Mouse (Mus musculus): ENCODE results near the gene Gm21970. TPM values are rescaled to one million over a fixed set of nuclear protein-coding genes. Genes with fewer than 3 reads are reported as not detected.

Gene Gm21970
- not detected in 2 replicates for polyA plus RNA-seq (2015; fragmentation: Nextera tagmentation; extraction: Ambion mirVana)

DNA sequence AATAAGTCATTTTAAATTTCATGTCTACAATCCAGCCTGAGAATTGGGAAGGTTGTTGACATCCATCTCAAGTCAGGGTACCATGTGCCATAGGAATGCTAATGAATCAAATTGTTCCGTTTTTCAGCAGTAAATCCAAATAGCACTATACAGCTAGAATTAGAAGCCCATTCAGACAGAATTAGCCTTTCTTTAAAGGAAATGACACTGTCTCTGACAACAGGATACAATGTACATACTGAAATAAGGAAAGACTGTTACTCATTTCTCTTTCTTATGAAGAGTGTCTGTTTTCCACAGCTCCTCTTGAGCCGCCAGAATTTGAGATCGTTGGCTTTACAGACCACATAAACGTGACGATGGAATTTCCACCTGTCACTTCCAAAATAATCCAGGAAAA, at the start of gene Gm21970:
TSS of gene Gm21970 (plus strand) at position 301 of the 400 bp plus-strand sequence.
- H3K27me3 ChIP-seq (ENCODE audit: control insufficient read depth, insufficient read depth, low read depth, low read length), result no peaks in the 10 kb centered on the region
- no peaks in the 10 kb centered on the region for H3K9me3 ChIP-seq (replicated peaks; ENCODE audit: control insufficient read depth, low read length, poor library complexity, severe bottlenecking)
- peaks cover 22% of the 10 kb centered on the region for H3K36me3 ChIP-seq (ENCODE audit: control insufficient read depth, insufficient read depth, low read length)
- no peak within 1 kb of the TSS for H3K4me3 ChIP-seq (ENCODE audit: low read depth, low read length)
- ATAC-seq, result no peak
- H3K9ac ChIP-seq (ENCODE audit: low read depth, low read length), result no peak within 1 kb of the TSS
- 81% methylated on average over 5 of the region's 5 CpGs for WGBS
- no peak within 1 kb of the TSS for H3K27ac ChIP-seq (ENCODE audit: low read length)
- H3K4me1 ChIP-seq (ENCODE audit: control insufficient read depth, insufficient read depth, low read length), result no peaks in the 10 kb centered on the region
- H3K4me2 ChIP-seq (ENCODE audit: low read length), result no peak within 1 kb of the TSS

DNA sequence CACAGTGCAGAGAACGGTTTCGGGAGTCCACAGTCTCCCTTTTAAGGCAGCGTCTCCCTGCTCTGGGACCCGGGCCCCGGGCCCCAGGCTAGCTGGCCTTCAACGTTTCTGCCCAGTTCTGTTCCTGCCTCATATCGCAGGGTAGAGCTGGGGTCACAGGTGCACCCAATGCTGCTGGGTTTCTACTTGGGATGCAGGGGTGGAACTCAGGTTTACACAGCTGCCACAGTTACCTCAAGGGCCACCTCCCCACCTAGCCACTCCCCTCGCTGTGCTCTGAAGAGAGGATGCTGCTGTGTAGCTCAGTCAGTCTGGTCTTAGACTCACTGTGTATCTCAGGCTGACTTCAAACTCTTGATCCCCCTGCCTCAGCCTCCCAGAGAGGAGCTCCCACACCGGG, 45.0 kb upstream of the Gm21970 start:
- H3K9ac ChIP-seq (ENCODE audit: low read depth, low read length), result no peak overlapping the region
- H3K27ac ChIP-seq (ENCODE audit: low read length), result no peak overlapping the region
- 75% methylated on average over 9 of the region's 9 CpGs for WGBS
- H3K4me1 ChIP-seq (ENCODE audit: control insufficient read depth, insufficient read depth, low read length), result peaks cover 4% of the 10 kb centered on the region; the same call in 1 of the 2 replicates
- no peak for ATAC-seq
- no peak overlapping the region for H3K4me3 ChIP-seq (ENCODE audit: low read depth, low read length)
- no peaks in the 10 kb centered on the region for H3K36me3 ChIP-seq (ENCODE audit: control insufficient read depth, insufficient read depth, low read length)
- H3K9me3 ChIP-seq (replicated peaks; ENCODE audit: control insufficient read depth, low read length, poor library complexity, severe bottlenecking), result no peaks in the 10 kb centered on the region
- no peak overlapping the region for H3K4me2 ChIP-seq (ENCODE audit: low read length)
- peaks cover 8% of the 10 kb centered on the region for H3K27me3 ChIP-seq (ENCODE audit: control insufficient read depth, insufficient read depth, low read depth, low read length)

GRCm38 (mm10) chr16:91347491-91348263, 43.8 kb upstream of the Gm21970 start:
- Histone ChIP-seq H3K4me2 (ENCODE audit: low read length) (peak overlapping the region; percentile 21; the same call in 1 of the 2 replicates), H3K4me1 (ENCODE audit: control insufficient read depth, insufficient read depth, low read length) (peaks cover 4% of the 10 kb centered on the region; the same call in 1 of the 2 replicates), H3K9ac (ENCODE audit: low read depth, low read length) (no peak overlapping the region; the same call in 1 of the 2 replicates), H3K27me3 (ENCODE audit: control insufficient read depth, insufficient read depth, low read depth, low read length) (peaks cover 9% of the 10 kb centered on the region), H3K36me3 (ENCODE audit: control insufficient read depth, insufficient read depth, low read length) (no peaks in the 10 kb centered on the region), H3K9me3 (replicated peaks; ENCODE audit: control insufficient read depth, low read length, poor library complexity, severe bottlenecking) (no peaks in the 10 kb centered on the region), H3K27ac (ENCODE audit: low read length) (no peak overlapping the region), H3K4me3 (ENCODE audit: low read depth, low read length) (no peak overlapping the region)
- 50% methylated on average over 20 of the region's 20 CpGs for WGBS
- no peak for ATAC-seq

GRCm38 (mm10) chr16:91348264-91348565, 43.3 kb upstream of the Gm21970 start:
- ATAC-seq, result no peak
- H3K4me3 ChIP-seq (ENCODE audit: low read depth, low read length), result no peak overlapping the region

DNA sequence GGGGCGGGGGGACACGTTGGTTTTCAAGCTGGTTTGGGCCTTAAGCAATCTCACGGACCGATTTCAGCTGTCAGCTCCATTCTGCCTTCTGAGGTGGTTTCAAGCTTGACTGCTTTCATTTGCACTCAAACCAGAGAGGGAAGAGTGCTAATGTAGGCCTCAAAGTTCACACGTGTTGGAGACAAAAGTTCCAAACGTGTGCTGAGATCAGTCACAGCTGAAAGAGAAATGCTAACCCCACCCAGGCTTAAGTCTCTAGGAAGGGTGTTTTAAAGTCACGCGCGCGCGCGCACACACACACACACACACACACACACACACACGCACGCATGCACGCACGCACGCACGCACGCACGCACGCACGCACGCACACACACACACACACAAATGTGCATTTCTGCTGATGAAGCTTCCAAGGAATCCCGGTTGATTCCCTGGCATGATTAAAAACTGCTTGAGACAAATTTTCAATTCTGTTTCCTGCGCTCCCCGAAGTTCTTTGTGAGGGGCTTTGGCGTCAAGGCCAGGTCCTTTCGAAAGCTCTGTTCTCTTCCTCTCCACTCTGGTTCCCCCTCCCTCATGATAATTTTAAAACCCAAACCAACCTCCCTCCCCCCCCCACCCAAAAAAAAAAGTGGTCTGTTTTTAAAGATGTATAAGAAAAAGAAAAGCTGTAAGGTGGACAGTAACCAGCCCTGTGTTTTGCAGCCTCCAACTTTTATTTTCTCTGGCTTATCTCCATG, 42.8 kb upstream of the Gm21970 start:
- no peak overlapping the region for H3K9ac ChIP-seq (ENCODE audit: low read depth, low read length)
- 55% methylated on average over 24 of the region's 28 CpGs for WGBS
- H3K4me3 ChIP-seq (ENCODE audit: low read depth, low read length), result no peak overlapping the region
- no peaks in the 10 kb centered on the region for H3K9me3 ChIP-seq (replicated peaks; ENCODE audit: control insufficient read depth, low read length, poor library complexity, severe bottlenecking)
- H3K36me3 ChIP-seq (ENCODE audit: control insufficient read depth, insufficient read depth, low read length), result no peaks in the 10 kb centered on the region
- H3K27me3 ChIP-seq (ENCODE audit: control insufficient read depth, insufficient read depth, low read depth, low read length), result peaks cover 15% of the 10 kb centered on the region
- no peak overlapping the region for H3K27ac ChIP-seq (ENCODE audit: low read length)
- no peak for ATAC-seq
- H3K4me1 ChIP-seq (ENCODE audit: control insufficient read depth, insufficient read depth, low read length), result peaks cover 4% of the 10 kb centered on the region; the same call in 1 of the 2 replicates
- peak overlapping the region; percentile 21; the same call in 1 of the 2 replicates for H3K4me2 ChIP-seq (ENCODE audit: low read length)

More at GRCm38 (mm10) chr16:91348264-91348565, 43.3 kb upstream of the Gm21970 start:
- H3K36me3 ChIP-seq (ENCODE audit: control insufficient read depth, insufficient read depth, low read length), result no peaks in the 10 kb centered on the region
- no peaks in the 10 kb centered on the region for H3K9me3 ChIP-seq (replicated peaks; ENCODE audit: control insufficient read depth, low read length, poor library complexity, severe bottlenecking)
- H3K27ac ChIP-seq (ENCODE audit: low read length), result no peak overlapping the region
- H3K4me2 ChIP-seq (ENCODE audit: low read length), result peak overlapping the region; percentile 21; the same call in 1 of the 2 replicates
- no peak overlapping the region; the same call in 1 of the 2 replicates for H3K9ac ChIP-seq (ENCODE audit: low read depth, low read length)
- 38% methylated on average over 14 of the region's 14 CpGs for WGBS
- peaks cover 4% of the 10 kb centered on the region; the same call in 1 of the 2 replicates for H3K4me1 ChIP-seq (ENCODE audit: control insufficient read depth, insufficient read depth, low read length)
- peaks cover 12% of the 10 kb centered on the region for H3K27me3 ChIP-seq (ENCODE audit: control insufficient read depth, insufficient read depth, low read depth, low read length)

DNA sequence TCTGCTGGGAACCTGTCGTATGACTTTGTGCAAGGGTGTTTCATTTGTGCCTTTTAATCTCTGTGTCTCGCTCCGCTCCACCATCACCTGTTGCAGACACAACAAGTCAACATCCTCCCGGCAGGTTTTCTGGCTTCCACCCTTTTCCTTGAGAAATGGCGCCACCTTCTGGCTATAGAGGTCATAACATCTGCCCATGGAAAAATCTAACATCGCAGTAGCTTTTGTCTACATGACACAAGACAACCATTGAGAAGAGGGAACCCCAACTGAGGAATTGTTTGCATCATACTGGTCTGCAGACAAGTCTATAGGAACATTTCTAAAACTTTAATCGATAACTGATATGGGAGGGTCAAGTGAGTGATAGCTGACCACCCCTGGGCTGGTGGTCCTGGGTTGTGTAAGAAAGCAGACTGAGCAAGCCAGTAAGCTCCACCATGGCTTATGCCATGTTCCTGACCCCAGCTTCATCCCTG, 39.4 kb upstream of the Gm21970 start:
- Histone ChIP-seq H3K36me3 (ENCODE audit: control insufficient read depth, insufficient read depth, low read length) (no peaks in the 10 kb centered on the region), H3K9me3 (replicated peaks; ENCODE audit: control insufficient read depth, low read length, poor library complexity, severe bottlenecking) (no peaks in the 10 kb centered on the region), H3K27me3 (ENCODE audit: control insufficient read depth, insufficient read depth, low read depth, low read length) (peaks cover 20% of the 10 kb centered on the region), H3K9ac (ENCODE audit: low read depth, low read length) (no peak overlapping the region), H3K4me3 (ENCODE audit: low read depth, low read length) (no peak overlapping the region), H3K4me1 (ENCODE audit: control insufficient read depth, insufficient read depth, low read length) (peaks cover 4% of the 10 kb centered on the region; the same call in 1 of the 2 replicates), H3K27ac (ENCODE audit: low read length) (no peak overlapping the region), H3K4me2 (ENCODE audit: low read length) (no peak overlapping the region)
- WGBS, result under 1% methylated on average over 7 of the region's 7 CpGs
- peak; percentile 67 for ATAC-seq

- H3K36me3 ChIP-seq (ENCODE audit: control insufficient read depth, insufficient read depth, low read length), result no peaks in the 10 kb centered on the region
- peaks cover 4% of the 10 kb centered on the region; the same call in 1 of the 2 replicates for H3K4me1 ChIP-seq (ENCODE audit: control insufficient read depth, insufficient read depth, low read length)
- H3K4me3 ChIP-seq (ENCODE audit: low read depth, low read length), result no peak overlapping the region
- H3K4me2 ChIP-seq (ENCODE audit: low read length), result no peak overlapping the region
- no peak overlapping the region for H3K9ac ChIP-seq (ENCODE audit: low read depth, low read length)
- no peak for ATAC-seq
- H3K27me3 ChIP-seq (ENCODE audit: control insufficient read depth, insufficient read depth, low read depth, low read length), result peaks cover 23% of the 10 kb centered on the region
- H3K9me3 ChIP-seq (replicated peaks; ENCODE audit: control insufficient read depth, low read length, poor library complexity, severe bottlenecking), result no peaks in the 10 kb centered on the region
- no peak overlapping the region for H3K27ac ChIP-seq (ENCODE audit: low read length)
- WGBS, result 76% methylated on average over 7 of the region's 7 CpGs
Measured at GRCm38 (mm10) chr16:91352749-91353148, 38.8 kb upstream of the Gm21970 start.

DNA sequence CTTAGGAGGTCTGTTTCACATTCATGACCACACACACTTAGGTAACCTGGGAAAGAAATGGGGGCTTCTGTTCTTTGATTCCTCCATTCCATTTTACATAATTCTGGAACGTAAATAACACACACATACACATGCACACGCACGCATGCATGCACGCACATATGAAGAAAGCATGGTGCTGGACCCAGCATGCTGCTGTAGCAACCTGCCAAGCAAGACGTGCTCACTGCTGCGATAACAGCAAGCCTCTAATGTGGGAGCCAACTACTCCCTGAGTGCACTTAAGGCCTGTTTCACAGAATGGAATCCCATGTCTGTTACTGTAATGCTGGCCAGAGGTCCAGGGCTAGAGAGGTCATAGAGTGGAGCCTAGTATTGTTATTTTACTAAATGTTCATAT, 38.3 kb upstream of the Gm21970 start:
- H3K27ac ChIP-seq (ENCODE audit: low read length), result no peak overlapping the region
- peaks cover under 1% of the 10 kb centered on the region; the same call in 1 of the 2 replicates for H3K4me1 ChIP-seq (ENCODE audit: control insufficient read depth, insufficient read depth, low read length)
- 87% methylated on average over 6 of the region's 6 CpGs for WGBS
- no peak for ATAC-seq
- no peaks in the 10 kb centered on the region for H3K9me3 ChIP-seq (replicated peaks; ENCODE audit: control insufficient read depth, low read length, poor library complexity, severe bottlenecking)
- no peaks in the 10 kb centered on the region for H3K36me3 ChIP-seq (ENCODE audit: control insufficient read depth, insufficient read depth, low read length)
- no peak overlapping the region for H3K4me3 ChIP-seq (ENCODE audit: low read depth, low read length)
- H3K27me3 ChIP-seq (ENCODE audit: control insufficient read depth, insufficient read depth, low read depth, low read length), result peaks cover 25% of the 10 kb centered on the region
- no peak overlapping the region for H3K4me2 ChIP-seq (ENCODE audit: low read length)
- H3K9ac ChIP-seq (ENCODE audit: low read depth, low read length), result no peak overlapping the region

Measured in midbrain, embryonic 16.5 days (tissue).